Mouse (Mus musculus): ENCODE data around the gene Dgkg. TPM values are rescaled to one million over a fixed set of nuclear protein-coding genes. Genes with fewer than 3 reads are reported as not detected.

The Dgkg gene
- total and polyA plus RNA-seq, 2 experiments from 2014 or later = 12.0 to 15.8 TPM

DNA sequence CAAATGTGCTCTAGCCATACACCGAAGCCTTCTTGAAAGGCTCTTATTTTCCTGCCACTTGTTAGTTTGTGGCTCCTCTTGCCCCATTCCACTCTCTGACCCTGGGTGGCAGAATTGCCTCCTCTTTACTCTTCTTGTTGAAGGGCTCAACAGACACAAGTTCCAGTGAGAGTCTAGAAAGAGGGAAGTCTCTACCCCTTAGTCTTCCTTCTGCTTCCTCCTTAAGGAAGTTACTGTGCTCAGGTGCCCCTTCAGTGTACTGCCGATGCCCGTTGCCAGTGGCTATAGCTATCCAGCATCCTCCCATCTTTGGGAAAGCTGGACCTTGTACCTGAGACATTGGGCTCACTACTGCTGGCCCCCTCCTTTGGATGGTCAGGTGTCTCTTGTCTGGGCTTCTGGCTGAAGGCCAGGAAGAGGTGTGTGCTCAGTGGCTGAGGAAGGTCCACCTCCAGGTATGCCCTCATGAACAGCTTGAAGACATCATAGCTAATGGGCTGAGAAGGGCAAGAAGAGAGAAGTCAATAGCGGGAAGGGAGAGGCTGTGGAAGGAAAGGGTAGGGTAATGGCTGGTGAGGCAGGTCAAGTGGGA, 56.8 kb downstream of the Dgkg start:
- Histone ChIP-seq H3K9me3 (ENCODE audit: low read length) (no peaks in the 10 kb centered on the region), H3K9ac (no peak overlapping the region), H3K4me2 (ENCODE audit: low read depth) (no peak overlapping the region), H3K27me3 (ENCODE audit: insufficient read depth, low read length) (no peaks in the 10 kb centered on the region), H3K27ac (ENCODE audit: low read depth, low read length) (no peak overlapping the region), H3K4me1 (ENCODE audit: insufficient read depth) (no peaks in the 10 kb centered on the region), H3K4me3 (ENCODE audit: low read depth, low read length) (no peak overlapping the region), H3K36me3 (ENCODE audit: insufficient read depth) (no peaks in the 10 kb centered on the region)
- WGBS = 76% methylated on average over 4 of the region's 4 CpGs
- no peak for DNase-seq
- no peak for TF ChIP-seq CTCF (IDR thresholded peaks at IDR 0.05; ENCODE audit: low read depth)
- ATAC-seq = no peak

GRCm38 (mm10) chr16:22598741-22599140, 58.3 kb downstream of the Dgkg start:
- 86% methylated on average over 6 of the region's 6 CpGs for WGBS
- H3K9me3 ChIP-seq (ENCODE audit: low read length) = no peaks in the 10 kb centered on the region
- ATAC-seq (no peak), DNase-seq (no peak)
- H3K27ac ChIP-seq (ENCODE audit: low read depth, low read length) = no peak overlapping the region
- no peaks in the 10 kb centered on the region for H3K27me3 ChIP-seq (ENCODE audit: insufficient read depth, low read length)
- no peaks in the 10 kb centered on the region for H3K4me1 ChIP-seq (ENCODE audit: insufficient read depth)
- TF ChIP-seq CTCF (IDR thresholded peaks at IDR 0.05; ENCODE audit: low read depth) = no peak
- H3K4me3 ChIP-seq (ENCODE audit: low read depth, low read length) = no peak overlapping the region
- H3K9ac ChIP-seq = no peak overlapping the region
- H3K4me2 ChIP-seq (ENCODE audit: low read depth) = no peak overlapping the region
- H3K36me3 ChIP-seq (ENCODE audit: insufficient read depth) = no peaks in the 10 kb centered on the region

DNA sequence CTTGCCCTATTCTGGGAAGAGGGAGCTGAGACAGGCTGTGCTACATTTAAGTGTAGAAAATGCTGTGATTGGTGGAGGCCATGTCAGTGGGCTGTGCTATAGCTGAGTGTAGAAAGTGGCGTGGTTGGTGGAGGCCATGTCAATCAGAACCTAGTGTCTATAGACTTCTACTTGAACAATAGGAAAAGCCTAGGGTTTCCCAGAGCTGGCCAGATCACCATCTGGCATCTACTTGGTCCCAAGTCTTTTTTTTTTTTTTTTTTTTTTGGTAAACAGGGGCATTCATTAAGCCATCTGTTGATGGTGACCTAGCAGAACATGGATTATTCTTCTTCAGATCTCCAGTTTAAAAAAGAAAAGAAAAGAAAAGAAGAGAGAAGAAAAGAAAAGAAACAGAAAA, 60.6 kb downstream of the Dgkg start:
- no peak overlapping the region for H3K4me2 ChIP-seq (ENCODE audit: low read depth)
- no peaks in the 10 kb centered on the region for H3K9me3 ChIP-seq (ENCODE audit: low read length)
- no peaks in the 10 kb centered on the region for H3K4me1 ChIP-seq (ENCODE audit: insufficient read depth)
- no peak for TF ChIP-seq CTCF (IDR thresholded peaks at IDR 0.05; ENCODE audit: low read depth)
- no peaks in the 10 kb centered on the region for H3K36me3 ChIP-seq (ENCODE audit: insufficient read depth)
- no peak overlapping the region for H3K4me3 ChIP-seq (ENCODE audit: low read depth, low read length)
- no peak for ATAC-seq
- no peak for DNase-seq
- WGBS = 85% methylated on average over 1 of the region's 1 CpGs
- H3K27ac ChIP-seq (ENCODE audit: low read depth, low read length) = no peak overlapping the region
- H3K9ac ChIP-seq = no peak overlapping the region
- H3K27me3 ChIP-seq (ENCODE audit: insufficient read depth, low read length) = no peaks in the 10 kb centered on the region

DNA sequence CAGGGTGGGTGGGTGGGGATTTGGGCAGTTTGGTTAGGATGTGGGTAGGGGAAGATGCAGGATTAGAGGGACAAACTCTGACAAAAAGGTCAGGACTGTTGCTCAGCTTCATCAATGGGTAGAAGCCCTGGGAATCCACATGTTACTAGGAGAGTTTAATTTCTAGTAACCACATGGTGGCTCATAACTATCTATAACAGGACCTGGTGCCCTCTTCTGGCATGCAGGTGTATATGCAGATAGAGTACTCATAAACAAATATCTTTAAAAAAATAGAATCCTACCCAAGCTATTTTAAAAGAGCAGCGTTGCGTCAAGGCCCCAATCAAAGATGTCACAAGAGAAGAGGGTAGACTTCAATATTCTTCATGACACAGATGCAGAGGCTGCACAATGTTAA, 63.1 kb downstream of the Dgkg start:
- TF ChIP-seq CTCF (IDR thresholded peaks at IDR 0.05; ENCODE audit: low read depth) = peak; percentile 50
- Histone ChIP-seq H3K27me3 (ENCODE audit: insufficient read depth, low read length) (no peaks in the 10 kb centered on the region), H3K4me3 (ENCODE audit: low read depth, low read length) (no peak overlapping the region), H3K4me1 (ENCODE audit: insufficient read depth) (no peaks in the 10 kb centered on the region), H3K9me3 (ENCODE audit: low read length) (no peaks in the 10 kb centered on the region), H3K36me3 (ENCODE audit: insufficient read depth) (no peaks in the 10 kb centered on the region), H3K4me2 (ENCODE audit: low read depth) (no peak overlapping the region), H3K27ac (ENCODE audit: low read depth, low read length) (no peak overlapping the region), H3K9ac (no peak overlapping the region)
- no peak for ATAC-seq
- DNase-seq = no peak
- WGBS = 95% methylated on average over 2 of the region's 2 CpGs

GRCm38 (mm10) chr16:22589619-22590018, 67.4 kb downstream of the Dgkg start:
- no peaks in the 10 kb centered on the region for H3K4me1 ChIP-seq (ENCODE audit: insufficient read depth)
- 81% methylated on average over 5 of the region's 5 CpGs for WGBS
- no peak overlapping the region for H3K4me3 ChIP-seq (ENCODE audit: low read depth, low read length)
- no peak for TF ChIP-seq CTCF (IDR thresholded peaks at IDR 0.05; ENCODE audit: low read depth)
- no peak overlapping the region for H3K4me2 ChIP-seq (ENCODE audit: low read depth)
- H3K27me3 ChIP-seq (ENCODE audit: insufficient read depth, low read length) = no peaks in the 10 kb centered on the region
- no peak for ATAC-seq
- H3K36me3 ChIP-seq (ENCODE audit: insufficient read depth) = no peaks in the 10 kb centered on the region
- H3K9me3 ChIP-seq (ENCODE audit: low read length) = no peaks in the 10 kb centered on the region
- no peak for DNase-seq
- no peak overlapping the region for H3K27ac ChIP-seq (ENCODE audit: low read depth, low read length)
- H3K9ac ChIP-seq = no peak overlapping the region

GRCm38 (mm10) chr16:22586151-22586836, 70.7 kb downstream of the Dgkg start:
- no peak overlapping the region for H3K4me3 ChIP-seq (ENCODE audit: low read depth, low read length)
- ATAC-seq (no peak), DNase-seq (no peak)
- TF ChIP-seq CTCF (IDR thresholded peaks at IDR 0.05; ENCODE audit: low read depth) = no peak
- WGBS = 80% methylated on average over 11 of the region's 11 CpGs
- H3K27ac ChIP-seq (ENCODE audit: low read depth, low read length) = no peak overlapping the region
- no peaks in the 10 kb centered on the region for H3K9me3 ChIP-seq (ENCODE audit: low read length)
- H3K36me3 ChIP-seq (ENCODE audit: insufficient read depth) = no peaks in the 10 kb centered on the region
- no peaks in the 10 kb centered on the region for H3K27me3 ChIP-seq (ENCODE audit: insufficient read depth, low read length)
- no peak overlapping the region for H3K9ac ChIP-seq
- H3K4me1 ChIP-seq (ENCODE audit: insufficient read depth) = 0 out of 2 replicates have a peak, but pooled peaks cover 5% of the 10 kb centered on the region
- H3K4me2 ChIP-seq (ENCODE audit: low read depth) = no peak overlapping the region

- DNase-seq = no peak
- Histone ChIP-seq H3K4me3 (ENCODE audit: low read depth, low read length) (no peak overlapping the region), H3K9ac (no peak overlapping the region), H3K27me3 (ENCODE audit: insufficient read depth, low read length) (no peaks in the 10 kb centered on the region), H3K9me3 (ENCODE audit: low read length) (no peaks in the 10 kb centered on the region), H3K4me2 (ENCODE audit: low read depth) (no peak overlapping the region), H3K27ac (ENCODE audit: low read depth, low read length) (no peak overlapping the region), H3K4me1 (ENCODE audit: insufficient read depth) (0 out of 2 replicates have a peak, but pooled peaks cover 5% of the 10 kb centered on the region), H3K36me3 (ENCODE audit: insufficient read depth) (no peaks in the 10 kb centered on the region)
- ATAC-seq = no peak
- 90% methylated on average over 3 of the region's 3 CpGs for WGBS
- TF ChIP-seq CTCF (IDR thresholded peaks at IDR 0.05; ENCODE audit: low read depth) = no peak
Measured at GRCm38 (mm10) chr16:22585523-22585922, 71.5 kb downstream of the Dgkg start.
